Mouse (Mus musculus): ENCODE results near the gene Hadhb.

DNA sequence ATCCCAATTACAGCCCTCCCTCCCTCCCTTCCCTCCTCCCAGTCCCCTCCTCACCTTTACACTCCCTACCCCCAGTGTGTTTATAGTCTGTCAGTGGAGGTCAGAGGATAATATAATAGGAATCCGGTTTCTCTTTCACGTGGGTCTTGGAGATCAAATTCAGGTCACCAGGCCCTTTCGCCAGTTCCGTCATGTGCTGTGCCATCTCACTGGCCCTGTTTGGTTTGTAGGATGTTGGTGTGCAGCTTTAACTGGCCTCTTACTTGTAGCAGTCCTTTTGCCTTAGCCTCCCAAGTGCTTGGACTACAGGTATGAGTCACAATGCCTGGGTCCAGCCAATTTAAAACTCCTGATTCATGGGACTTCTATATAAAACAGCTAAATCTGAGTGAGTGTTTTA lies 20.8 kb downstream of the Hadhb start:
- TF ChIP-seq GATA1 (IDR thresholded peaks at IDR 0.05; ENCODE audit: borderline replicate concordance, low read length) (no peak), CTCF (IDR thresholded peaks at IDR 0.05; ENCODE audit: low read depth, low read length) (no peak)

All from G1E (cell line).